8 mouse cellular contexts compared by ENCODE assay signal in the genomic region with DNA sequence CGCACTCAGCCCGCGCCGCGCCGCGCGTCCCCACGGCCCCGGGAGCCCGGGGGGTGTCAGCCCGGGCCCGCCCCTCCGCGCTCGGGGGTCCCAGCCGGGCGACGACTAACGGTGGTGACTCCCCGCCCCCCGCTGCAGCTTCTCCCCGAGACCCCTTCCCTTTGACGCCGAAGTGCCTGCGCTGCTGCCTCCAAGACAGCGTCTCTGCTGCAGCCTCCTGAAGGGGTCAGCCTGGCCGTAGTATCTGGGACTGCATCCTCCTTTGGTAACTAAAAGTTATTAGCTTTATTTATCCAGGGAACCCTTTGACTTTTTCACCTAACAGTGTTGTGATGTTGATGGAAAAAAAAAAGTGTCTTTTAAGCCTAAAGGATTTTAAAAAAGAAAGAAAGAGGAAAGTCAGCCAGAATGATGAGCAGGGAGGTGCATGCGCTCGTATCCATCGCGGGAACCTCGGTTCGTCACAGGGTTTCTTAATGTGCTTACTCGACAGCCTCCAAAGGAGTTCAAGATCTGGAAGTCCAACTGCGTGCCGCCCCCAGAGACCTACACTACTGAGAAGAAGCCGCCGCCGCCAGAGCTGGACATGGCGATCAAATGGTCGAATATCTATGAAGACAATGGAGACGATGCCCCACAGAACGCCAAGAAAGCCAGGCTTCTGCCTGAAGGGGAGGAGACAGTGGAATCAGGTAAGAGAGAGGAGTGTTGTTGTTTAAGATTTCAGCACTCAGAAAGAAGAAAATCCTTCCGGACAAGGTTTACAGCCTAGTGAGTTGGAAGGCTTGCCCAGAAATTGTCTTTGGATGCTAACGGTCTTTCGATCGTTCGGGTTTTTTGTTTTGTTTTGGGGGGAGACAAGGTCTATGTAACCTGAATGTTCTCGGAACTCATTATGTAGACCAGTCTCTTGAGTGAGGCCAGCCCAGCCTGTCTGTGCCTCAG. TPM values are rescaled to one million over a fixed set of nuclear protein-coding genes. Genes with fewer than 3 reads are reported as not detected.
DNase-seq lines count a peak whose midpoint lies in the region; ATAC-seq and TF ChIP-seq lines count a peak whose summit lies in the region.

No protein-coding gene starts in this region.

- peaks cover 13% of the 10 kb centered on the region for H3K36me3 ChIP-seq in spleen, adult 2 months (ENCODE audit: control insufficient read depth, insufficient read depth, low read length)
- H3K36me3 ChIP-seq in heart, embryonic 15.5 days: peaks cover 20% of the 10 kb centered on the region; the same call in 1 of the 2 replicates

- TF ChIP-seq POLR2A in spleen, adult 2 months (IDR thresholded peaks at IDR 0.05; ENCODE audit: low read depth, low read length): no peak

- peak overlapping the region; percentile 74 for H3K4me3 ChIP-seq in spleen, adult 2 months (ENCODE audit: extremely low read depth, insufficient read depth, insufficient read length)
- H3K4me3 ChIP-seq in heart, embryonic 15.5 days: peak overlapping the region; percentile 92

- H3K9me3 ChIP-seq in heart, embryonic 15.5 days (replicated peaks): no peaks in the 10 kb centered on the region

- TF ChIP-seq CTCF in spleen, adult 2 months (IDR thresholded peaks at IDR 0.05; ENCODE audit: extremely low read depth, insufficient read depth, insufficient read length, insufficient replicate concordance): no peak

- peak; percentile 21; the same call in 1 of the 2 replicates for ATAC-seq in cerebellum, adult (ENCODE audit: insufficient number of reproducible peaks, low FRiP score, low TSS enrichment)
- peak; percentile 49; the same call in 1 of the 2 replicates for ATAC-seq in heart, embryonic 15.5 days (replicated peaks; ENCODE audit: insufficient number of reproducible peaks, insufficient read depth, low FRiP score, low read depth)

- 25% methylated on average over 45 of the region's 50 CpGs for WGBS in spleen, adult 2 months
- 17% methylated on average over 49 of the region's 50 CpGs for WGBS in heart, embryonic 15.5 days

- H3K9ac ChIP-seq in heart, embryonic 15.5 days: peak overlapping the region; percentile 91

- H3K27me3 ChIP-seq in spleen, adult 2 months (ENCODE audit: control insufficient read depth, insufficient read depth, low read length): no peaks in the 10 kb centered on the region
- no peaks in the 10 kb centered on the region for H3K27me3 ChIP-seq in heart, embryonic 15.5 days

- H3K4me2 ChIP-seq in heart, embryonic 15.5 days: peak overlapping the region; percentile 81

- peaks cover 14% of the 10 kb centered on the region for H3K4me1 ChIP-seq in spleen, adult 2 months (ENCODE audit: control insufficient read depth, insufficient read depth, insufficient read length)
- peaks cover 36% of the 10 kb centered on the region for H3K4me1 ChIP-seq in heart, embryonic 15.5 days (replicated peaks)

- DNase-seq in cerebellum, adult 11 months: no peak
- DNase-seq in spleen, adult 2 months (ENCODE audit: low read depth in 1 of 2, low spot score in 2 of 2): peak in 1 of 2 experiments; percentile 20
- no peak for DNase-seq in spleen, adult 18-20 months
- DNase-seq in liver: peak; percentile 27
- peak; percentile 43 for DNase-seq in retina, postnatal 1 day
- no peak for DNase-seq in layer of hippocampus, postnatal 14 days (ENCODE audit: low spot score in 2 of 2)

- no peak overlapping the region for H3K27ac ChIP-seq in spleen, adult 2 months (ENCODE audit: insufficient read depth, low read length)
- H3K27ac ChIP-seq in heart, embryonic 15.5 days: peak overlapping the region; percentile 75

RNA-seq across cellular contexts. Expression of gene 2410004B18Rik, which starts 0.9 kb away (rescaled TPM):
- polyA plus RNA-seq in spleen, adult 2 months (2012; rRNA removed): 9.0 and 14.8 TPM in 2 replicates
- polyA plus RNA-seq in heart, embryonic 15.5 days (2015; fragmentation: Nextera tagmentation; extraction: Ambion mirVana): 39.3 and 45.4 TPM in 2 replicates
- total RNA-seq in layer of hippocampus, postnatal 14 days (2021): 10 to 100 TPM; 38.1 to 40.3 TPM

RNA-seq across cellular contexts. Expression of gene Bcl10, which starts 16.1 kb away (rescaled TPM):
- 11.4 and 11.7 TPM in 2 replicates for polyA plus RNA-seq in spleen, adult 2 months (2012; rRNA removed)
- 38.2 and 38.5 TPM in 2 replicates for polyA plus RNA-seq in heart, embryonic 15.5 days (2015; fragmentation: Nextera tagmentation; extraction: Ambion mirVana)
- 10 to 100 TPM; 14.9 to 15.6 TPM for total RNA-seq in layer of hippocampus, postnatal 14 days (2021)

RNA-seq across cellular contexts. Expression of gene Syde2, which starts 49.0 kb away (rescaled TPM):
- polyA plus RNA-seq in spleen, adult 2 months (2012; rRNA removed): 0.57 and 0.67 TPM in 2 replicates
- polyA plus RNA-seq in heart, embryonic 15.5 days (2015; fragmentation: Nextera tagmentation; extraction: Ambion mirVana): 8.3 and 8.6 TPM in 2 replicates
- 1 to 10 TPM; 4.4 to 5.0 TPM for total RNA-seq in layer of hippocampus, postnatal 14 days (2021)

Comparison
In these comparisons a context has a peak if more than half of its experiments do, and no peak if none do; other contexts are left out.
1. DNase-seq: peak in liver (single experiment) and retina, postnatal 1 day (single experiment); none in cerebellum, adult 11 months (single experiment), spleen, adult 18-20 months (0 of 2) and layer of hippocampus, postnatal 14 days (0 of 2).